In genomic region chr8:125870821-125871321, GRCm38 (mm10) we compare ENCODE assay signal across 8 mouse cellular contexts. TPM values are rescaled to one million over a fixed set of nuclear protein-coding genes. Genes with fewer than 3 reads are reported as not detected.
DNase-seq lines count a peak whose midpoint lies in the region; ATAC-seq and TF ChIP-seq lines count a peak whose summit lies in the region.

No protein-coding gene starts in this region.

- H3K27ac ChIP-seq in layer of hippocampus, adult 2 months, result no peak overlapping the region
- H3K27ac ChIP-seq in lung, embryonic 15.5 days, result no peak overlapping the region

- no peaks in the 10 kb centered on the region for H3K36me3 ChIP-seq in lung, embryonic 15.5 days

- peak; percentile 95 for TF ChIP-seq CTCF in Patski (IDR thresholded peaks at IDR 0.05)
- peak; percentile 96 for TF ChIP-seq CTCF in layer of hippocampus, adult 2 months (conservative IDR thresholded peaks at IDR 0.05)

- ATAC-seq in Patski, result peak; percentile 38
- ATAC-seq in frontal cortex, adult (ENCODE audit: low TSS enrichment), result peak; percentile 41; the same call in 1 of the 2 replicates
- peak; percentile 41 for ATAC-seq in lung, embryonic 15.5 days (ENCODE audit: borderline replicate concordance, extremely low read depth, low FRiP score, low TSS enrichment)

- in situ Hi-C loops in Patski (cut with MboI; ENCODE audit: low pct_unique_long_range_greater_than_20kb), result loop anchor here (5.0 kb wide), 2 partner anchors 524 to 804 kb away; no protein-coding TSS in a partner anchor

- no peaks in the 10 kb centered on the region for H3K9me3 ChIP-seq in lung, embryonic 15.5 days

- POLR2A ChIA-PET in Patski (lab: Charles Lee), result interaction anchor here (0.5 kb wide), 1 partner anchor 398 kb away, joined by 3 read pairs; no protein-coding TSS in a partner anchor

- H3K4me3 ChIP-seq in layer of hippocampus, adult 2 months, result no peak overlapping the region
- no peak overlapping the region for H3K4me3 ChIP-seq in lung, embryonic 15.5 days

- no peak overlapping the region for H3K9ac ChIP-seq in lung, embryonic 15.5 days

- whole genome bisulfite sequencing in lung, embryonic 15.5 days, result under 1% methylated on average over 7 of the region's 7 CpGs

- DNase-seq in Patski (ENCODE audit: low read depth, low spot score), result no peak
- DNase-seq in cerebellum, adult 8-10 months, result peak; percentile 57
- DNase-seq in heart, postnatal 4 days, result peak; percentile 87
- peak; percentile 62 to 78 for DNase-seq in layer of hippocampus, adult 2 months (ENCODE audit: low spot score in 2 of 2)
- DNase-seq in ovary, postnatal 36 days (ENCODE audit: low spot score), result peak; percentile 76
- peak; percentile 42 for DNase-seq in urinary bladder, adult 2 months (ENCODE audit: low spot score)

- CTCF ChIA-PET in Patski (lab: Charles Lee), result interaction anchor here (0.6 to 2.2 kb wide), 4 partner anchors 30 to 942 kb away, joined by 3 to 6 read pairs (median 4); no protein-coding TSS in a partner anchor

- H3K27me3 ChIP-seq in Patski, result no peaks in the 10 kb centered on the region
- H3K27me3 ChIP-seq in lung, embryonic 15.5 days, result no peaks in the 10 kb centered on the region; the same call in 1 of the 2 replicates

- peak overlapping the region; percentile 35; the same call in 1 of the 2 replicates for H3K4me2 ChIP-seq in lung, embryonic 15.5 days

- H3K4me1 ChIP-seq in lung, embryonic 15.5 days, result peaks cover 30% of the 10 kb centered on the region

RNA-seq across cellular contexts. Expression of gene Pcnx2, which starts 27.2 kb away (rescaled TPM):
- polyA plus RNA-seq in Patski (2021), result 0.27 TPM
- total RNA-seq in heart, postnatal 4 days (2021), result under 1 TPM; 0.38 to 0.41 TPM
- total RNA-seq in layer of hippocampus, adult 2 months (2021), result 10 to 100 TPM; 66.8 to 69.1 TPM
- polyA plus RNA-seq in lung, embryonic 15.5 days (2015; fragmentation: Nextera tagmentation; extraction: Ambion mirVana), result 0.24 and 0.36 TPM in 2 replicates
- polyA plus RNA-seq in urinary bladder, adult 2 months (2012; rRNA removed), result 1.9 and 2.2 TPM in 2 replicates

RNA-seq across cellular contexts. Expression of gene Map3k21, which starts 39.4 kb away (rescaled TPM):
- polyA plus RNA-seq in Patski (2021), result 11.9 TPM
- under 1 TPM; 0.36 TPM for total RNA-seq in heart, postnatal 4 days (2021)
- 1 to 10 TPM; 1.5 to 1.7 TPM for total RNA-seq in layer of hippocampus, adult 2 months (2021)
- 2.7 and 3.3 TPM in 2 replicates for polyA plus RNA-seq in lung, embryonic 15.5 days (2015; fragmentation: Nextera tagmentation; extraction: Ambion mirVana)
- 0.40 and 0.44 TPM in 2 replicates for polyA plus RNA-seq in urinary bladder, adult 2 months (2012; rRNA removed)
